Mouse (Mus musculus) lung, postnatal 14 days (tissue): Measurements from ENCODE around the gene B830017H08Rik.

Experiments used
- DNase-seq: peaks from one replicate; pipeline ENCODE4 v3.0.0; 2021

Gene B830017H08Rik

DNA sequence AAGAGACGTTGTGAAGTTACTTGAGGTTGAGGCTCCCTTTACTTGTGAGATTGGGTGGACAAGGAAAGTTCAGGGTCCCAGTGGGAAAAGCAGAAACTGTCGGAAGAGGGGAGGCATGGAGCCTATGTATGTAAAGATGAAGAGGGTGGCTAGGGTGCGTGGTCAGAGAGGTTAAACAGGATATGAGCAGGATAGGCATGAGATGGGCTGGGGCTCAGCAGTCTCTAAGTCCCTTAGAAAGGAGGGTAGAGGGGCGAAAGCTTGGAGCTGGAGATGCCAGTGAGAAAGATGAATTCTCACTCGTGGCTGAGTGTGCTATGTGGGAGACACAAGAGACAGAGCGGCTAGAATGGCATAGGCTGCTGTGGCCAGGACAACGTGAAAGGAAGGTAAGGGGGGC lies at the start of gene B830017H08Rik:
B830017H08Rik (plus strand) TSS at position 301 of the 400 bp plus-strand sequence.
- no peak for DNase-seq

DNA sequence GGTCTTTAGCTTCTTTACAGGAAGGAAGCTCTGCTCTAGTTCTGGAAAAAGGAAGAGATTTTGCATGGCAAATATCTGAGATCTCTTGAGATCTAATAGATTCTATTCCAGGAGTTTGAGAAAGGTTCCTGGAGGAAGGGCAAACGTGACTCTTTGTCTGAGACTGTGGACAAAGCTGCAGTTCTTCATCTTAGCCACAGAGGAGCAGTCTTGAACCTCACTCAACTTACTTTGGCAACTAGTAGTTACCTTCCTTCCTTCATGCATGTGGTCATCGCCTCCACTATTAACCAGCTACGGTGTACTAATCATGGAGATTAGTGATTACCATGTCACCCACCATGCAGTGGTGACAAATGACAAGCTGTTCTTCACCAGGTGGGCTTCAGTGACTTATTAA lies 47.6 kb upstream of the B830017H08Rik start:
- no peak for DNase-seq

DNA sequence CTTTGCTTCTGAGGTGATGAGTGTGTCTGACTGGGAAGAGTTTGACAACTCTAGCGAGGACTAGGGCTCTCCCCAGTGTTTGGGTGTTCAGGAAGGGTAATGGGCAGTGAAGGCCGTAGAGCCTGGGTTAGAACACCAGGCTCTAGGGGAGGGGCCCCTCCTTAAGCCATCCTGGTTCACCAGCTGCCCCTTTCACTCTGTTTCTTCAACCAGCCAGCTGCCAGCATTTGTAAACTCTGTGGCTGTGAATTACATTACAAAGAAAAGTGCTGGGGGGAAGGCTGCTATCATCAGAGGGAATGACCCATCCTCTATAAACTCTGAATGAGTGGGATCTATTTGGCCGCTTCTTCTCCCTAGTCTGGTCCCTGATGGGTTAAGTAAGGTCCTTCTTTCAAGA lies 40.2 kb upstream of the B830017H08Rik start:
- DNase-seq: no peak

DNA sequence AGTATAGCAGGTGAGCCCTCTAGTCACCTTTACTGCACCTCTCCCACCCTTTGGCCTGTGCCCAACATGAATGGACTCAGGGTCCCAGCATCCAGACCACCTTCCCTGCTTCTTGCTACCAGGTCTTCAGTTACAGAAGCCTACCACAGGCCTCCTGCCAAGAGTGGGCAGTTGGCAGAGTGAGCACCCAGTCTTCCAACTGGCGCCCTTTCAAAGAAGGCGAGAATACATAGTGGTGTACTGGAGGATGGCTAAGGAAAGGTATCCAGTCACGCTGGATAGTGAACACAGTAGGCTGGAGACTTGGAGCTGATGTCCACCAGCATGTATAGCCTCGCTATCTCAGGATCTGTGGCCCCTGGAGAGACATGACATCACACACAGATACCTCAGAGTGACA lies 38.9 kb upstream of the B830017H08Rik start:
- DNase-seq: no peak

DNA sequence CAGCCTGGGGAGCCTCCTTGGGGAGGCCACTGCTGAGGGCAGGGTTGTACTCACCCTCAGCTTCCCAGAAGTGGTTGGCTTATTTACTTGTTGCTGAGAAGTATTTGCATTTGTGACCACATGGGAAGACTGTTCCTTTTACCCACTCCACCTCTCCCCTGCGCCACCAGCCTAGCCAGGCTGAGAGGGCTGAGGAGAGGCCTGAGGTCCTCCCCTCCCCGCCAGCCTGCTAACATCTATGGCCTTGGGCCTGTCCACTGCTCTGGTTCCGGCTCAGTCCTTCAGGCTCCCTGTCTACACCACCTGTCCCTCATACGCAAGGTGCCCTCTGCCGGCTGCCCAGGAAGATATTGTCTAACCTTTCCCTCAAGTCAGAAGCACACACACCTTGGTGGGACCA lies 37.3 kb upstream of the B830017H08Rik start:
- peak; percentile 44 for DNase-seq

DNA sequence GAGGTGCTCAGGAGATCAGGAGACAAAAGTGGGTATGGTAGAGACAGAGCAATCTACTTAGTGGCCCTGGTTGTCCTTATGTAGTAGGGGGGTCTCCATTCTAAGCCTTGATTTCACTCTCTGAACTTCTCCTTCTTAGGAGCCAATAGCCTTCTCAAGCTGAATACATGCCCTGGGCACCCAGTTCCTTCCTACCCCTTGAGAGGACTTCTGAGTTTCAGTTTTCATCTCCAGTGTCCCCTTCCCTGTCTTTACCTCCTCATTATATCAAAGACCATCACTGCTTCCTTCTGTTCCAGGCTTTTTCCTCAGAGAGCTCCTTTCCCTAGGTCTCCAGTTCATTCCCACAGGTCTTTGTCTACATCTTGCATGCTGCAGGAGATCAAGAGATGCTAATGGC lies 36.4 kb upstream of the B830017H08Rik start:
- DNase-seq: no peak

DNA sequence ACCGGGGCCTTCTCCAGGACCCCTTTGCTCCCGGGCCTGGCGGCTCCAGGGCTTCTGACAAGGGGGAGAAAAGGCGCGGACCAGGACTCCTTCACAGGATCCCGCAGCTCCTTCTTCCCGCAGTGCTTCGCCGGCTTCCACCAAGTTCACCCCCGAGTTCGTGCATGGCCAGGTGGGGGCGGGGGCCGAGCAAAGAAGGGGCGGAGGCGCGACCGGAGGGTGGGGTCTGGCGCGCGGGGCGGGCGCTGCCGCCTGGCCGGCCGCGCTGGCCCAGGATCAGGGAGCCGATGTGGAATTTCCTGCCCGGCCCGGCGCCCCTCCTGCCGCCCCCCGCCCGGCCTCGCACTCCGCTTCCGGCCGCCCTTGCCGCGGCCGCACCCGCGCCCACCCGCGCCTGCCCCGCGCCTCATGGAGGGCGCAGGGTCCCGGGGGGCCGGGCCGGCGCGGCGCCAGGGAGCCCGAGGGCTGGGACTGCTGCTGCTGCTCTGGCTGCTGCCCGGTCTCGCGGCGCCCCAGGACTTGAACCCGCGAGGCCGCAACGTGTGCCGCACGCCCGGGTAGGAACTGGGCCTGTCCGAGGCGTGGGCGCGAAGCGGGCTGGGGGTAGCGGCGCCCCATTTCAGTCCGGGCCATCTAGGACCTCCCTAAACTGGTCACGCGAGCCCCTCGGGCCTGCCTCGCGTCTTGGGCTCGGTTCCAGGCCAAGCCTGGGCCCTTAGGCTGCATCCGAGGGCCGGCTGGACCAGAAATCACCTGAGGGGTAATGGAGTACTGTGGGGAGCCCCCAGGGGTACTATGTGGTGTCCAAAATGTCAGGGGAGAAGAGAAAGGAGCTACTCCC lies 35.7 kb upstream of the B830017H08Rik start, which contains the start of gene Scarf2:
Scarf2 (plus strand) TSS at position 312 of the 841 bp plus-strand sequence.
- peak; percentile 79 for DNase-seq

DNA sequence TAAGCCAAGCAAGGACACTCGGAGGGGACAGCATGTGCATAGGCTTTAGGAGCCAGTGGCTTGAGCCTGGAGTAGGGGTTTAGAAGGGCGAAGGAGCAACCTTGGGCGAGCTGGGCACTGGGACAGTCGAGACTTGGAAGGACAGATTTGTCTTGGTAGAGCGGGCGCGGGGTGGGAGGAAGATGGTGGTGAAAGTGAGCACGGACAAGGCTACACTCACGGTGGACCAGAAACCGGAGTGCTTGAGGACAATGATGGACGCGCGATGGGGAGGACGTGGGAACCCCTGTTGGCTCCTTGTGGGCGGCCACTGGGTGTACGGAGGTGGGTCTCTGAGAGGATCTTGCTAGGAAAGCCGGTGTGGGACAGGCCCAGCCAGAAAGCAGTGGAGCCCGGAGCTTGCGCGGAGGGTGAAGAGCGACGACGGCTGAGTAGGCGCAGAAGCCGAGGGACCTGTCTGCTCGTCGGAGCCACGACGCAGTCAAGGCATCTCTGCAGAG lies 35.1 kb upstream of the B830017H08Rik start:
- DNase-seq: no peak

DNA sequence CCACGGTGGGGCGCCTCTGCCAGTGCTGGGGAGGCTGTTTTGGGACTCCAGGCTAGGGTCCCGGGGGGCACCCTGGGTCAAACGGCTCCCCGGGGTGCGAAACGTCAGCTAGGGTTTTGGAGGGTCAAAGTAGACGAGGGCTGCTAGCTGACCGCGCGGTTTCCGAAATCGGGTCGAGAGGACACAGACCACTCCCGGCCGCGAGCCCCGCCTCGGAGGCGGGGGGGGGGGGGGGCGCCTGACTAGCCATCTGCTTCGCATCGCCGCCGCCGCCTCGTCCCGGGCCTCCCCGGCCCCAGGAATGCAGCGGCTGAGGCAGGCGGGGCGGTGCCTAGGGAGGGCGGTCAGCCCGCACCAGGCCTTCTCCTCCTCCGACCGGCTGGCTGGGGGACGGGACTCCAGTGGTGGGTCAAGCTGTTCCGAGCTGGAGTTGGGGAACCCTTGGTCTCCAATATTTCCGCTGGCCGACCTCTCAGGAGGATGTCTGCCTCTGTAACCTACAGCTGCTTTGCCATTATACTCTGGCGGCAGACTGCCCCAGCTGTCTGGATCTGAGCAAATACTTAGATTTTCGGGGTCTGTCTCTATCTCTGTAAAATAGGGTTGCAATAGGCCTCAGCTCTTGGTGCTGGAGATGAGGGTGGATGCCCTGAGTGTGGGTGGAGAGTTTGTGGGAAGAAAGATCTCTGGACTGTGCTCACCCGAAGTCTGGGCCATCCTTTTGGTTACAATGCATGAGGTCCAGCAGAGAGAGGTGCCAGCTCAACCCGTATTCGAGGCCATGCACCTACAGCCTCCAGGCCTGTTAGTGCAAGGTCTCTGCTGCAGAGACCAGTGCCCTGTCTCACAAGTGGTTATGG lies 34.4 kb upstream of the B830017H08Rik start:
- peak; percentile 76 for DNase-seq

DNA sequence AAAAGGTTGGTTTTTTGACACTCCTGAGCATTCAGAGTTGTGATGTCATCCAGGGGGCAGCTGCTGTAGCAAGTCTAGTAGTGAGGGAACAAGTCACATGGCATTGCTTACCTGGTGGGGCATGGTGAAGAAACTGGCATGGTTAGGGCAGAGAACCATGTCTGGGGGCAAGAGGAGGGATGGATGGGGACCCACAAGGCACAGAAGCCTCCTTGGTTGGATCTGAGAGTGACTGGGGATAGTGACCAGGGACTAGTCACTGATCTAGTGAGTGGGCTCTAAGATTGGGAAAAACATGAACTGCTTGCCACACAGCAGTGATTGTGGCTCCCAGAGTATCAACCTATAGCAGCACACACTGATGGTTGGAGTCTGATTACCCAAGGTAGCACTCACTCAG lies 33.3 kb upstream of the B830017H08Rik start:
- no peak for DNase-seq

DNA sequence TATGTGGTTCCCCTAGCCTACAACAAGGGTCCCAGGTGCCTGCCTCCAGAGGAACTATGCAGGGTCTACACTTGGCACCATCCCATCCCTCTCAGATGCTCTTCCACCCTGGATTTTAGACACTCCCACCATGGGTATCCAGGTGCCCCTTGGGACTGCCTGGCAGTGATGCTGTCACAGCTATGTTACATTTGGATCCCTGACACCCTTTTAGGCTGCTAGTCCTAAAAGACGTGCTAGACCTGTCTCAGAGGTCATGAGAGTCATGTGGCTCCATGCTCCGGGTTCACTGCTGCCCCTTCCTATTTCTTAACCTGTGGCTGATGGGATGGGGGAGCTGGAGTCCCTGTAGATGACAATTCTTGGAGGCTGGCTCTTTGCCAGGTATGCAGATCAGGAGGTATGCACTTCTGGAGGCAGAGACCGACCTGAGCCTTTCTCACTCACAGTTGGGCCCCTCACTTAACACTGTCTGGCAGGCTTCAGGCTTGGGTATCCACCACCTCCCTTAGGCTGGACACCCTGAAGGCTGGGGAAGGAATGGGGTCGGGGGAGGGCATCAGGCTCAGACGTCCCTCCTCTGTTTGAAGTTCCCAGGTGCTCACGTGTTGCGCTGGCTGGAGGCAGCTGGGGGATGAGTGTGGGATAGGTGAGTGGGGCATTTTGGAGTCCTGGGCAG lies 31.0 kb upstream of the B830017H08Rik start:
- no peak for DNase-seq

DNA sequence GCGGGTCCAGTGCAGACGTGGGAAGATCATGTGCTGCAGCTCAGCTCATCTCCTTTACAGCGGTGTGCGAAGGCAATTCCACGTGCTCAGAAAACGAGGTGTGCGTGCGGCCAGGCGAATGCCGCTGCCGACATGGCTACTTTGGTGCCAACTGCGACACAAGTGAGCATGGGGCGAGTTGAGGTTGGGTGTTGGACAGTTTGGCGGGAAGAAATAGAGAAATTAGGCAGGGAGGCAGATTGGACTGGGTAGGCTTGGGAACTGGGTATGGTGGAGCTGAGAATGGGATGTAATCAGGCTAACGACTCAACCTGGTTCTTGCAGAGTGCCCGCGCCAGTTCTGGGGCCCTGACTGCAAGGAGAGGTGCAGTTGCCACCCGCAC lies 30.5 kb upstream of the B830017H08Rik start:
- DNase-seq: no peak

DNA sequence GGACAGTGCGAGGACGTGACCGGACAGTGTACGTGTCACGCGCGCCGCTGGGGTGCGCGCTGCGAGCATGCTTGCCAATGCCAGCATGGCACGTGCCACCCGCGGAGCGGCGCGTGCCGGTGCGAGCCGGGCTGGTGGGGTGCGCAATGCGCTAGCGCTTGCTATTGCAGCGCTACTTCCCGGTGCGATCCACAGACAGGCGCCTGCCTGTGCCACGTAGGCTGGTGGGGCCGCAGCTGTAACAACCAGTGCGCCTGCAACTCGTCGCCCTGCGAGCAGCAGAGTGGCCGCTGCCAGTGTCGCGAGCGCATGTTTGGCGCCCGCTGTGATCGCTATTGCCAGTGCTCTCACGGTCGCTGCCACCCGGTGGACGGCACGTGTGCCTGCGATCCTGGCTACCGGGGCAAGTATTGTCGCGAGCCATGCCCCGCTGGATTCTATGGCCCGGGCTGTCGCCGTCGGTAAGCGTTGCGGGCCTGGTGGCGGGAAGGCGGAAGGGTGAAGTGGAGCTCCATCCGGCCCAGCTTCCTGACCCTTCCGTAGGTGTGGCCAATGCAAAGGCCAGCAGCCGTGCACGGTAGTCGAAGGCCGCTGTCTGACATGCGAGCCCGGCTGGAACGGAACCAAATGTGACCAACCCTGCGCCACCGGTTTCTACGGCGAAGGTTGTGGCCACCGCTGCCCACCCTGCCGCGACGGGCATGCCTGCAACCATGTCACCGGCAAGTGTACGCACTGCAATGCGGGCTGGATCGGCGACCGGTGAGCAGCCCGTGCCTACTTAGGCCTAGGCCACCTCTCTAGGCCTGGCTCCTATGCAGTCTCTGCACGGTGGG lies 29.9 kb upstream of the B830017H08Rik start:
- peak; percentile 45 for DNase-seq

DNA sequence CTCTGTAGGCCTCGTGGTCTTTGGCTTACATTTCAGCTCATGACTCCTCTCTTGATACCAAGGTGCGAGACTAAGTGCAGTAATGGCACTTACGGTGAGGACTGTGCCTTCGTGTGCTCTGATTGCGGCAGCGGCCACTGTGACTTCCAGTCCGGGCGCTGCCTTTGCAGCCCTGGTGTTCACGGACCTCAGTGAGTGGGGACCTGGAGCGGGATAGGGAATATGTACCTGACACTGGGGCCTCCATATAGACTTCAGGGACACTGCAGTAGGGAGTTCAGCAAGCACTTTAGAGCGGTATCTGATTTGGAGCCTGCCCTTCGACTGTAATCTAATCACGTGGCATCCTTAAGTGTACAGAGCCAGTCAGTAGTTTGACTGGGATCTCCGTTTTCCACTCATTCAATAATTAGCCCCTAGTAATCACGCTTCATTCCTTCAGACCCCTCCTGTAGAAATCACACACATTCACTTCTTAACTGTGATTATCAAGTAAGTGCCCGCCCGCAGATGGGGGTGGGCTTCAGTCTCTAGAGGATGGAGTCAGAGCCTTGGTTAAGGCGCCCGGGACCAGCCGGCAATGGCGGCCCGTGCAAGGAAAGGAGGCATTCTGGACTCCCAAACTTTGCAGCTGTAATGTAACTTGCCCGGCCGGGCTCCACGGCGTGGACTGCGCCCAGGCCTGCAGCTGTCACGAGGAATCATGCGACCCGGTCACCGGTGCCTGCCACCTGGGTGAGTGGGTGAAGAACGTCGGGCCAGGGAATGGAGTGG lies 29.1 kb upstream of the B830017H08Rik start:
- DNase-seq: no peak

DNA sequence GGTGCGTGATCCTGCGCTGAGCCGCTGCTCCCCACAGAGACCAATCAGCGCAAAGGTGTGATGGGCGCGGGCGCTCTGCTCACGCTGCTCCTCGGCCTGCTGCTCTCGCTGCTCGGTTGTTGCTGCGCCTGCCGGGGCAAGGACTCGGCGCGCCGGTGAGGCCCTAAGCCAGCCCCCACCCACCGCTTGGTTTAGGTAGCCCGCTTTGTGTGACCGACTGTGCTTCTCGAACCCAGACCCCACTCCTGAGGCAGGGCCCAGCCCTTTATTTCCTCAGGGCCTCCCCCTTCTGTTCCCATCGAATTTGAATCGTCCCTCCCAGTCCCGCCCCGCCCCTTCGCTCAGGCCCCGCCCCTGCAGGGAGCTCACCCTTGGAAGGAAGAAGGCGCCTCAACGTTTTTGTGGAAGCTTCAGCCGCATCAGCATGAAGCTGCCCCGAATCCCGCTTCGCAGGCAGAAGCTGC lies 28.4 kb upstream of the B830017H08Rik start:
- DNase-seq: no peak

DNA sequence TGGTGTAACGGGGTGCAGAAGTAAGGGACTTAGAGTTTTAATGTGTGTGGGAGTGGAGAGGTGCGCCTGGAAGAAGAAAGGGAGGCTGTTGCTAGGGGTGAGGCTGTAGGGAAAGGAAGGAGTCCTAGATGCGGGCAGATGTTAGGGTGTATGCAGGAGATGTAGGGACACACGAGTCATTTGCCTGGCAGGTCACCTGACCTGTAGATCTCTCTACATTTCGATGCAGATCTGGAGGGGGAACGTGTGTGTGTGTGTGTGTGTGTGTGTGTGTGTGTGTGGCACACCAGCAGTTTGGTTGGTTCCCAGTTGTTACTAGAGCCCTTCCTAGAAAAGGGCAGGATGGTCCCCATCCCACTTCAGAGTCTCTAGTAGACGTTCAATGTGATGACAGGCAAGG lies 27.9 kb upstream of the B830017H08Rik start:
- DNase-seq: no peak

DNA sequence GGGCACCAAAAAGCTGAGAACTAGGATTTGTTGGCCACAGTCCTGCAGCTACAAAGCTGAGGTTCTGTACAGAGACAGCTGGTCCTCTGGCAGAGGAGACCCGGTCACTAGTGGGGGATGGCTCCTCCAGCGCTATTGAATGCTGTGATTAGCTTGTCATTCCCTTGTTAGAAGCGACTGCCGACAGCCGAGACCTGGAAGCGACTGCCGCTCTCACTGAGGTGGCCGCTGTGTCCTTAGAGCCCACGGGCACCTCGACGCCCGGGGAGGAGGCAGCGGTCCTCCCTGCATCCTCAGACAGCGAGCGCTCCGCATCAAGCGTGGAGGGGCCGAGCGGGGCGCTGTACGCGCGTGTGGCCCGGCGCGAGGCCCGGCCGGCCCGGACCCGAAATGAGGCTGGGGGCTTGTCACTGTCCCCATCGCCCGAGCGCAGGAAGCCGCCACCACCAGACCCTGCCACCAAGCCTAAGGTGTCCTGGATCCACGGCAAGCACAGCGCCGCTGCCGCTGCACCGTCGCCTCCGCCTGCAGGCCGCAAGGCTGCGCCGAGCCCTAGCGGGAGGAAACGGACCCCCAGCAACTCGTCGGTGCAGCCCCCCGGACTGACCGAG lies 26.2 kb upstream of the B830017H08Rik start:
- DNase-seq: no peak

DNA sequence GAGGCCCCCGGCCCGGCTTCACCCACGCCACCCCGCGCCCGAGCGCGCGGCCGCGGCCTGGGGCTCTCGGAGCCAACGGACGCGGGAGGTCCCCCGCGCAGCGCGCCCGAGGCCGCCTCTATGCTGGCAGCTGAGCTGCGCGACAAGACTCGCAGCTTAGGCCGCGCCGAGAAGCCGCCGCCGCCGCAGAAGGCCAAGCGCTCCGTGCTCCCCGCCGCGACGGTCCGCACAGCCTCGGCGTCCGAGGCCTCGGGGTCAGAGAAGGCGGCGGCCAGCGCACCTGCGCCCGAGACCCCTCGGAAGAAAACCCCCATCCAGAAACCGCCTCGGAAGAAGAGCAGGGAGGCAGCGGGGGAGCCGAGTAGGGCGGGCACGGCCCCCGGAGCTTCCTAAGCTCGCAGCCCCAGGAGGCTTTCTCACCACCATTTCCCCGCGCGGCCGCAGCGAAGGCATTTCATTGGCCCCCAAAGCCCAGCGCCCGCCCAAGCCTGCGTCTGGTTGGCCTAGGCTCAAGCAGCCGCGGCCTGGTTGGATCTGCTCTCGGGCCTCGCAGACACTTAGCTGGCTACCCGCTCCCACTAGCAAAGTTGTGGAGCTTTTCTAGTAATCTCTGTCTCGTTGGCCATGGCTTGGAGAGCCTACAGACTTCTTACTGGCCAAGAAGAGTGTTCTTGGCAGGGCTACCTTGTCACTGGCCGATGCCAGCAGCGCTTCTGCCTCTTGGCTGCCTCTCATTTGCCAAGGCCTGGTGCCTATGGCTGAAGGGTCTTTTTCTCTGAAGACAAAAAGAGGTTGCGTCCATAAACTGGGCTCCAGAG lies 25.5 kb upstream of the B830017H08Rik start:
- peak; percentile 82 for DNase-seq

DNA sequence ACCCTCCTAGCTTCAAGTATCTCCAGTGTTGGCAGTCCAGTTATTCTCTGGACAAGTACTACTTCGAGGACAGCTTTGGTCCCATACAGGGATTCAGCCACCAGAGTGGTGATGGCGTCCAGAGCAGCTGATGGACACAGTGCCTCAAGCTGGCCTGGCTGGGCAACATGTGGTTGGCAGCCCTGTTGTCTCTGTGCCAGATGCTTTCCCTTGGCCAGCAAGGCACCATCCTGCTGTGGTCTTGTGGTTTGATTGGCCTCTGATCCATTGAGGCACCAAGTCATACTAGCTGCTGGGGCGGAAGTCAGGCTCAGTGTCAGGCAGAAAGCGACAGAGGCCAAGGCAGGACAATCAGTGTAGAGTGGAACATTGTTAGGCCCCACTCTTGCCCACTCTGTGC lies 23.8 kb upstream of the B830017H08Rik start:
- DNase-seq: no peak

DNA sequence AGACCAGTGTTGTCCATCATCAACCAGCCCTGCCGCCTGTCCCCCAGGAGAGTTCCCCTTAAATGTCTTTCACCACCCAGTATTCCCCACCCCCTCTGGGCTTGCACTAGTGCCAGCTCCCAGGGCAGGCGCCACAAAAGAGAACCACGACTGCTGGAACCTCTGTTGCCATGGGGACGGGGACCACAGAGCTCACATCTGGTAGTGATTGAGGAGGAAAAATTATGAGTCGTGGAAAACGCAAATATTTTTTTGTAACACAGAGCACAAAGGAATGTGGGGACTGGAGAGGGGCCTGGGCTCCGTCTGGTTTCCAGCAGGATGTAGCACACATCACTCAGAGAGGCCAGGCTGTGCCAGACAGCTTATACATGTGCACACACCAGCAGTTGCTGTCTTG lies 23.2 kb upstream of the B830017H08Rik start:
- DNase-seq: peak; percentile 64
